Mouse (Mus musculus): ENCODE measurements around the gene Gng10. TPM values are rescaled to one million over a fixed set of nuclear protein-coding genes. Genes with fewer than 3 reads are reported as not detected.
A peak's percentile ranks its signal among the peaks of the same experiment; 100 is the strongest.

The Gng10 gene
- polyA plus RNA-seq, 1 experiment from 2014 or later: 55.4 TPM

GRCm38 (mm10) chr4:59002948-59003805 is 31.7 kb upstream of the Gng10 start, which contains the start of gene Gm20503:
Gm20503 (plus strand) TSS chr4:59003210.
- Histone ChIP-seq H3K27me3 (ENCODE audit: insufficient read depth, poor library complexity, severe bottlenecking) (no peaks in the 10 kb centered on the region), H3K4me1 (peaks cover 42% of the 10 kb centered on the region), H3K27ac (peak within 1 kb of the TSS; percentile 97), H3K9me3 (no peaks in the 10 kb centered on the region), H3K4me3 (peak within 1 kb of the TSS; percentile 98), H3K36me3 (no peaks in the 10 kb centered on the region)
- under 1% methylated on average over 86 of the region's 89 CpGs for WGBS
- peak; percentile 94 for DNase-seq (ENCODE audit: low spot score)

GRCm38 (mm10) chr4:59003806-59004200 is 31.1 kb upstream of the Gng10 start:
- Histone ChIP-seq H3K9me3 (no peaks in the 10 kb centered on the region), H3K27ac (peak overlapping the region; percentile 97), H3K4me3 (peak overlapping the region; percentile 98), H3K36me3 (no peaks in the 10 kb centered on the region), H3K27me3 (ENCODE audit: insufficient read depth, poor library complexity, severe bottlenecking) (no peaks in the 10 kb centered on the region), H3K4me1 (peaks cover 42% of the 10 kb centered on the region)
- no peak for DNase-seq (ENCODE audit: low spot score)
- WGBS: 34% methylated on average over 7 of the region's 7 CpGs

GRCm38 (mm10) chr4:59006211-59006610 is 28.7 kb upstream of the Gng10 start:
- H3K4me1 ChIP-seq: peaks cover 55% of the 10 kb centered on the region
- H3K27ac ChIP-seq: no peak overlapping the region
- no peak overlapping the region for H3K4me3 ChIP-seq
- no peaks in the 10 kb centered on the region for H3K27me3 ChIP-seq (ENCODE audit: insufficient read depth, poor library complexity, severe bottlenecking)
- no peaks in the 10 kb centered on the region for H3K36me3 ChIP-seq
- 57% methylated on average over 8 of the region's 8 CpGs for WGBS
- DNase-seq (ENCODE audit: low spot score): no peak
- H3K9me3 ChIP-seq: no peaks in the 10 kb centered on the region

GRCm38 (mm10) chr4:59007016-59007415 is 27.9 kb upstream of the Gng10 start:
- no peaks in the 10 kb centered on the region for H3K27me3 ChIP-seq (ENCODE audit: insufficient read depth, poor library complexity, severe bottlenecking)

GRCm38 (mm10) chr4:59007974-59008373 is 26.9 kb upstream of the Gng10 start:
- H3K36me3 ChIP-seq: no peaks in the 10 kb centered on the region
- no peaks in the 10 kb centered on the region for H3K27me3 ChIP-seq (ENCODE audit: insufficient read depth, poor library complexity, severe bottlenecking)
- no peak overlapping the region for H3K27ac ChIP-seq
- 79% methylated on average over 5 of the region's 5 CpGs for WGBS
- H3K4me3 ChIP-seq: no peak overlapping the region
- H3K9me3 ChIP-seq: no peaks in the 10 kb centered on the region
- DNase-seq (ENCODE audit: low spot score): no peak
- peaks cover 51% of the 10 kb centered on the region for H3K4me1 ChIP-seq

More at GRCm38 (mm10) chr4:59007016-59007415, 27.9 kb upstream of the Gng10 start:
- Histone ChIP-seq H3K4me3 (no peak overlapping the region), H3K4me1 (peaks cover 58% of the 10 kb centered on the region), H3K36me3 (no peaks in the 10 kb centered on the region), H3K9me3 (no peaks in the 10 kb centered on the region), H3K27ac (no peak overlapping the region)
- DNase-seq (ENCODE audit: low spot score): no peak
- WGBS: 71% methylated on average over 6 of the region's 6 CpGs

- no peak for DNase-seq (ENCODE audit: low spot score)
- no peak overlapping the region for H3K4me3 ChIP-seq
- H3K27ac ChIP-seq: no peak overlapping the region
- H3K9me3 ChIP-seq: no peaks in the 10 kb centered on the region
- 94% methylated on average over 7 of the region's 7 CpGs for WGBS
- peaks cover 44% of the 10 kb centered on the region for H3K4me1 ChIP-seq
- no peaks in the 10 kb centered on the region for H3K27me3 ChIP-seq (ENCODE audit: insufficient read depth, poor library complexity, severe bottlenecking)
- H3K36me3 ChIP-seq: 0 out of 2 replicates have a peak, but pooled peaks cover 5% of the 10 kb centered on the region
These were observed 25.7 kb upstream of the Gng10 start for GRCm38 (mm10) chr4:59009186-59009585.

- peaks cover 40% of the 10 kb centered on the region for H3K4me1 ChIP-seq
- 79% methylated on average over 4 of the region's 4 CpGs for WGBS
These were observed 25.2 kb upstream of the Gng10 start for GRCm38 (mm10) chr4:59009696-59010095.

GRCm38 (mm10) chr4:59011446-59011845 is 23.4 kb upstream of the Gng10 start:
- Histone ChIP-seq H3K36me3 (peaks cover 11% of the 10 kb centered on the region; the same call in 1 of the 2 replicates), H3K4me3 (no peak overlapping the region), H3K4me1 (peaks cover 27% of the 10 kb centered on the region), H3K27me3 (ENCODE audit: insufficient read depth, poor library complexity, severe bottlenecking) (no peaks in the 10 kb centered on the region), H3K27ac (no peak overlapping the region), H3K9me3 (no peaks in the 10 kb centered on the region)
- no peak for DNase-seq (ENCODE audit: low spot score)
- WGBS: 48% methylated on average over 3 of the region's 3 CpGs

More at GRCm38 (mm10) chr4:59009696-59010095, 25.2 kb upstream of the Gng10 start:
- H3K27me3 ChIP-seq (ENCODE audit: insufficient read depth, poor library complexity, severe bottlenecking): no peaks in the 10 kb centered on the region
- H3K27ac ChIP-seq: no peak overlapping the region
- 0 out of 2 replicates have a peak, but pooled peaks cover 5% of the 10 kb centered on the region for H3K36me3 ChIP-seq
- no peak overlapping the region for H3K4me3 ChIP-seq
- H3K9me3 ChIP-seq: no peaks in the 10 kb centered on the region
- DNase-seq (ENCODE audit: low spot score): no peak

- H3K4me3 ChIP-seq: no peak overlapping the region
- DNase-seq (ENCODE audit: low spot score): no peak
- H3K4me1 ChIP-seq: peaks cover 14% of the 10 kb centered on the region
- H3K27me3 ChIP-seq (ENCODE audit: insufficient read depth, poor library complexity, severe bottlenecking): no peaks in the 10 kb centered on the region
- H3K9me3 ChIP-seq: no peaks in the 10 kb centered on the region
- 90% methylated on average over 3 of the region's 3 CpGs for WGBS
- H3K36me3 ChIP-seq: peaks cover 32% of the 10 kb centered on the region
- H3K27ac ChIP-seq: no peak overlapping the region
These were observed 19.7 kb upstream of the Gng10 start for GRCm38 (mm10) chr4:59015181-59015580.

- no peak for DNase-seq (ENCODE audit: low spot score)
- WGBS: 82% methylated on average over 2 of the region's 2 CpGs
- H3K9me3 ChIP-seq: no peaks in the 10 kb centered on the region
- no peaks in the 10 kb centered on the region for H3K27me3 ChIP-seq (ENCODE audit: insufficient read depth, poor library complexity, severe bottlenecking)
- peaks cover 46% of the 10 kb centered on the region for H3K36me3 ChIP-seq
- H3K27ac ChIP-seq: no peak overlapping the region
- 0 out of 2 replicates have a peak, but pooled peaks cover 5% of the 10 kb centered on the region for H3K4me1 ChIP-seq
- no peak overlapping the region for H3K4me3 ChIP-seq
These were observed 18.0 kb upstream of the Gng10 start for GRCm38 (mm10) chr4:59016922-59017321.

GRCm38 (mm10) chr4:59034325-59034917 is 467 bp upstream of the Gng10 start:
- Histone ChIP-seq H3K27ac (no peak overlapping the region), H3K9me3 (no peaks in the 10 kb centered on the region), H3K4me3 (peak overlapping the region; percentile 80), H3K27me3 (ENCODE audit: insufficient read depth, poor library complexity, severe bottlenecking) (no peaks in the 10 kb centered on the region), H3K4me1 (0 out of 2 replicates have a peak, but pooled peaks cover 14% of the 10 kb centered on the region), H3K36me3 (no peaks in the 10 kb centered on the region)
- DNase-seq (ENCODE audit: low spot score): no peak
- WGBS: 83% methylated on average over 10 of the region's 10 CpGs

GRCm38 (mm10) chr4:59035786-59036350 is 980 bp downstream of the Gng10 start:
- no peak overlapping the region for H3K27ac ChIP-seq

More at GRCm38 (mm10) chr4:59035786-59036350, 980 bp downstream of the Gng10 start:
- Histone ChIP-seq H3K4me1 (0 out of 2 replicates have a peak, but pooled peaks cover 14% of the 10 kb centered on the region), H3K27me3 (ENCODE audit: insufficient read depth, poor library complexity, severe bottlenecking) (no peaks in the 10 kb centered on the region), H3K36me3 (no peaks in the 10 kb centered on the region), H3K4me3 (peak overlapping the region; percentile 80), H3K9me3 (no peaks in the 10 kb centered on the region)
- 67% methylated on average over 18 of the region's 18 CpGs for WGBS
- no peak for DNase-seq (ENCODE audit: low spot score)

Data from heart, embryonic 10.5 days (tissue).